Mouse (Mus musculus) MEL (cell line): ENCODE results near the gene Vopp1.

Experiments used
- CTCF ChIP-seq, 3 experiments: IDR thresholded peaks in 2 of 3; conservative IDR thresholded peaks in 1 of 3; 2 replicates each; pipeline ENCODE4 v1.5.1; 2011 to 2012; ENCODE audit warnings: low read length in 3 of 3, low read depth in 2 of 3, mild to moderate bottlenecking in 2 of 3, improper control_type of control experiment in 1 of 3, inconsistent platforms in 1 of 3, mixed read lengths in 1 of 3, moderate library complexity in 1 of 3; ENCODE audit not compliant: control insufficient read depth in 1 of 3, insufficient read depth in 1 of 3, poor library complexity in 1 of 3, severe bottlenecking in 1 of 3
- EP300 ChIP-seq, 2 experiments: IDR thresholded peaks; 2 replicates each; pipeline ENCODE4 v1.6.1; 2011; ENCODE audit warnings: improper control_type of control experiment in 2 of 2, low read length in 2 of 2, low read depth in 1 of 2, mild to moderate bottlenecking in 1 of 2
- GATA1 ChIP-seq: IDR thresholded peaks from 2 replicates; pipeline ENCODE4 v1.6.1; 2011; ENCODE audit warnings: low read depth, low read length, improper control_type of control experiment
- MXI1 ChIP-seq: IDR thresholded peaks from 2 replicates; pipeline ENCODE4 v1.6.1; 2011; ENCODE audit warnings: mild to moderate bottlenecking, low read depth, low read length, improper control_type of control experiment
- SMC3 ChIP-seq: IDR thresholded peaks from 2 replicates; pipeline ENCODE4 v1.6.1; 2011; ENCODE audit warnings: low read depth, low read length, improper control_type of control experiment
- USF1 ChIP-seq: IDR thresholded peaks from 2 replicates; pipeline ENCODE4 v1.6.1; 2014; ENCODE audit warnings: low read depth, mild to moderate bottlenecking, inconsistent platforms, low read length, improper control_type of control experiment, moderate library complexity
- USF2 ChIP-seq, 2 experiments: IDR thresholded peaks; 2 replicates each; pipeline ENCODE4 v1.6.1; 2011 to 2012; ENCODE audit warnings: improper control_type of control experiment in 2 of 2, low read length in 2 of 2, borderline replicate concordance in 1 of 2, inconsistent platforms in 1 of 2, low read depth in 1 of 2, mild to moderate bottlenecking in 1 of 2; ENCODE audit not compliant: insufficient read depth in 1 of 2

DNA sequence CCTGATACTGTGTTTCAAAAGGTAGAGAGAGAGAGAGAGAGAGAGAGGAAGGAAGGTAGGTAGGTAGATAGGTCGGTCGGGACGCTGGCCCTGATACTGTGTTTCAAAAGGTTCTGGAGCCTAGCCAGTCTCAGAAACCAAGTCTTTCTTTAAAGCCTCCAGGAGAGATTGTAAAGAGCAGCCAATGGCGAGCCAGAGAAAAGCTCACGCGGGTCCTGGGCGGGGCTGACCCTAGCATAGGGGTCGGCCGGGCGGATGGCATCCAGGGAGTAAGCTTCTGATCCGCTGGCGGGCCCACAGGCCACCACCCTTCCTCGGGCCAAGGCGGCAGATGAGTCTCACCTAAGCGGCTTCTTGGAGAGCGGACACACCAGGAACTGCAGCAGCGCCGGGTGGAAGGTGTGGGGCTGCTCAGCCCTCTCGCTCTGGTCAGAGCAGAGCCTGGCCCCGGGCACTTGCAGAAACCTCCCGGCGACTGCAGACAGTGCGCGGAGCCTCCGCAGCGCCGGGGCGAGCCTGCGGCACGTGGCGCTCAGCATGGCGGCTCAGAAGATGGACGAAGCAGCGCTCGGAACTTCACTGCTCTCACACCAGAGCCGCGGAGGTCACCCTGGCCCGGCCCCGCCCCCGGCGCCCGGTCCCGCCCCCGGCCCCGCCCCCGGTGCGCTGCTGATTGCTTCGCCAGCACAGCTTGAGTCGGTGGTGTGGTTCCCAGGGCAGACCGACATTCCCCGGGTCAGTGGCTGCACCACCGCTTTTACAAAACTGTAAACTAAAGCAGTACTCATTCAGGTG lies 133.3 kb downstream of the Vopp1 start, which contains the start of gene Pyurf:
- peak; percentile 89 for TF ChIP-seq USF1
- TF ChIP-seq USF2 (IDR thresholded peaks at IDR 0.05; ENCODE audit: borderline replicate concordance in 1 of 2, insufficient read depth in 1 of 2, low read depth in 1 of 2, low read length in 2 of 2), result peak in 1 of 2 experiments; percentile 58; a peak in 1 of 4 replicates
- no peak for TF ChIP-seq CTCF (IDR thresholded peaks at IDR 0.05 in 2 of 3, conservative IDR thresholded peaks at IDR 0.05 in 1 of 3; ENCODE audit: control insufficient read depth in 1 of 3, insufficient read depth in 1 of 3, low read depth in 2 of 3, low read length in 3 of 3, poor library complexity in 1 of 3, severe bottlenecking in 1 of 3)
- no peak for TF ChIP-seq GATA1
- peak; percentile 39 for TF ChIP-seq MXI1
- TF ChIP-seq EP300 (IDR thresholded peaks at IDR 0.05; ENCODE audit: low read depth in 1 of 2, low read length in 2 of 2), result no peak
- no peak for TF ChIP-seq SMC3
